Mouse (Mus musculus) bone marrow macrophage, adult 2 months (primary cell): ENCODE data around the gene Ptprm.
A peak's percentile ranks its signal among the peaks of the same experiment; 100 is the strongest.

Experiments
- CTCF ChIP-seq: IDR thresholded peaks from 2 replicates; pipeline ENCODE4 v1.5.1; 2012; ENCODE audit warnings: low read depth, mild to moderate bottlenecking, low read length, moderate library complexity
- POLR2A ChIP-seq: IDR thresholded peaks from 2 replicates; pipeline ENCODE4 v1.6.1; 2012; ENCODE audit warnings: mild to moderate bottlenecking, low read depth, low read length, borderline replicate concordance

DNA sequence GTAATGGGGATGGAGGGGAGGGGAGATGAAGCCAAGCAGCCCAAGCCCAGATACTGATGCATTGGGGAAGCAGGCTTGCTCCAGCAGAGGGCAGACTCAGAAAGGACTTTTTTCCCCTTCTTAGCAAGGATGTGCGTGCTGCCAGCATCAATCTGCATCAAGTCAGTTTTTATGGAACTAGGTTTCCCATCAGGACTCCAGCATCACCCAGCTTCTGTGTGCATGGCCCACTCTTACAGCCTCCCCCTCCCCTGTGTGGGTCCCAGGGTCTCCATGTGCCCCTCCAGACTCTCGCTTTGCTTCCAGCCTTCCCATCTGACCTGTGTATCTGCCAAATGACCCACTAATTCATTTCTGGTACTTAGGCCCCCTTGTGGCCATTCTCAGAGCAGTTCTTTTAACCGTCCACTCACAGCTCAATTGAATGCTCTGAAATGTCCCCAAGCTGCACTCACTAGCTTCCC is 599.0 kb downstream of the Ptprm start:
- TF ChIP-seq POLR2A (no peak), CTCF (peak; percentile 42; the same call in 1 of the 2 replicates)
